In genomic region chr9:22438826-22439225, GRCm38 (mm10) we compare ENCODE assay signal across 35 mouse cellular contexts. TPM values are rescaled to one million over a fixed set of nuclear protein-coding genes. Genes with fewer than 3 reads are reported as not detected.
DNase-seq lines count a peak whose midpoint lies in the region; ATAC-seq and TF ChIP-seq lines count a peak whose summit lies in the region.
"Had no signal": no experiment of that assay in that cellular context is flagged by ENCODE, and none has a peak within 500 bp of the region (broad histone marks: within the 10 kb centered on the region; RNA-seq: fewer than 3 reads in every experiment).

No protein-coding gene starts in this region.

- no peaks in the 10 kb centered on the region for H3K4me1 ChIP-seq in kidney, postnatal 0 days (replicated peaks; ENCODE audit: insufficient read depth, low read length)
- no peaks in the 10 kb centered on the region for H3K4me1 ChIP-seq in liver, postnatal 0 days (ENCODE audit: insufficient read depth)
- no peaks in the 10 kb centered on the region for H3K4me1 ChIP-seq in CH12.LX (ENCODE audit: control insufficient read depth in 1 of 2, insufficient read depth in 2 of 2)
- no peaks in the 10 kb centered on the region for H3K4me1 ChIP-seq in stomach, postnatal 0 days (replicated peaks; ENCODE audit: control insufficient read depth, insufficient read depth)
- H3K4me1 ChIP-seq in forebrain, embryonic 16.5 days (replicated peaks; ENCODE audit: control insufficient read depth, insufficient read depth, low read length) = no peaks in the 10 kb centered on the region
- H3K4me1 ChIP-seq: embryonic facial prominence, embryonic 13.5 days; forebrain, embryonic 12.5 days; forebrain, embryonic 15.5 days; hindbrain, embryonic 10.5 days; hindbrain, embryonic 13.5 days had no signal

- H3K9me3 ChIP-seq in kidney, postnatal 0 days (replicated peaks; ENCODE audit: low read length) = no peaks in the 10 kb centered on the region
- H3K9me3 ChIP-seq in liver, postnatal 0 days (ENCODE audit: low read length) = no peaks in the 10 kb centered on the region
- H3K9me3 ChIP-seq in CH12.LX (replicated peaks; ENCODE audit: low read length) = no peaks in the 10 kb centered on the region
- no peaks in the 10 kb centered on the region for H3K9me3 ChIP-seq in stomach, postnatal 0 days (ENCODE audit: control insufficient read depth, low read length)
- no peaks in the 10 kb centered on the region for H3K9me3 ChIP-seq in forebrain, embryonic 16.5 days (ENCODE audit: control insufficient read depth, low read length)
- H3K9me3 ChIP-seq: embryonic facial prominence, embryonic 10.5 days; embryonic facial prominence, embryonic 13.5 days; forebrain, embryonic 12.5 days; forebrain, embryonic 15.5 days; hindbrain, embryonic 13.5 days had no signal

- no peaks in the 10 kb centered on the region for H3K27me3 ChIP-seq in kidney, postnatal 0 days (ENCODE audit: insufficient read depth, low read length)
- H3K27me3 ChIP-seq in liver, postnatal 0 days (ENCODE audit: insufficient read depth, low read length) = no peaks in the 10 kb centered on the region
- no peaks in the 10 kb centered on the region for H3K27me3 ChIP-seq in CH12.LX (replicated peaks)
- no peaks in the 10 kb centered on the region for H3K27me3 ChIP-seq in stomach, postnatal 0 days (ENCODE audit: control insufficient read depth, insufficient read depth, low read length)
- no peaks in the 10 kb centered on the region for H3K27me3 ChIP-seq in forebrain, embryonic 16.5 days (replicated peaks; ENCODE audit: control insufficient read depth, insufficient read depth, low read length)
- H3K27me3 ChIP-seq: embryonic facial prominence, embryonic 13.5 days; forebrain, embryonic 12.5 days; forebrain, embryonic 15.5 days; hindbrain, embryonic 13.5 days had no signal

- dilution Hi-C loops in CH12.LX (cut with MboI; ENCODE audit: extremely low pct_ligation_motif_present, extremely low pct_unique_long_range_greater_than_20kb, low sequenced_read_pairs) = no loop called here

- peak; percentile 23 for TF ChIP-seq RAD21 in CH12.LX (IDR thresholded peaks at IDR 0.05; ENCODE audit: low read depth, low read length)

- no peak for TF ChIP-seq EP300 in liver, postnatal 0 days (IDR thresholded peaks at IDR 0.05; ENCODE audit: low read depth)
- TF ChIP-seq EP300 in CH12.LX (IDR thresholded peaks at IDR 0.05; ENCODE audit: low read length) = no peak
- no peak for TF ChIP-seq EP300 in stomach, postnatal 0 days (optimal IDR thresholded peaks at IDR 0.05)

- H3K27ac ChIP-seq in kidney, postnatal 0 days = no peak overlapping the region
- no peak overlapping the region for H3K27ac ChIP-seq in liver, postnatal 0 days (ENCODE audit: low read depth)
- H3K27ac ChIP-seq in CH12.LX (ENCODE audit: insufficient read depth, low read depth) = no peak overlapping the region
- no peak overlapping the region for H3K27ac ChIP-seq in stomach, postnatal 0 days (replicated peaks)
- H3K27ac ChIP-seq in forebrain, embryonic 16.5 days (ENCODE audit: low read length) = no peak overlapping the region
- H3K27ac ChIP-seq: embryonic facial prominence, embryonic 10.5 days; embryonic facial prominence, embryonic 13.5 days; forebrain, embryonic 12.5 days; forebrain, embryonic 15.5 days; hindbrain, embryonic 10.5 days; hindbrain, embryonic 13.5 days had no signal

- WGBS in kidney, postnatal 0 days = 82% methylated on average over 1 of the region's 1 CpGs
- WGBS in liver, postnatal 0 days (ENCODE audit: insufficient replicate concordance) = 54% methylated on average over 1 of the region's 1 CpGs
- 63% methylated on average over 1 of the region's 1 CpGs for WGBS in stomach, postnatal 0 days
- 74% methylated on average over 1 of the region's 1 CpGs for WGBS in forebrain, embryonic 16.5 days

- no peaks in the 10 kb centered on the region for H3K79me2 ChIP-seq in CH12.LX (replicated peaks; ENCODE audit: control insufficient read depth, extremely low read depth, insufficient read depth, poor library complexity, severe bottlenecking)

- peak; percentile 19; the same call in 1 of the 2 replicates for TF ChIP-seq CTCF in kidney, postnatal 0 days (IDR thresholded peaks at IDR 0.05; ENCODE audit: low read depth)
- peak; percentile 25; the same call in 1 of the 2 replicates for TF ChIP-seq CTCF in liver, postnatal 0 days (IDR thresholded peaks at IDR 0.05; ENCODE audit: low read depth)
- TF ChIP-seq CTCF in CH12.LX (conservative IDR thresholded peaks at IDR 0.05 in 1 of 2, IDR thresholded peaks at IDR 0.05 in 1 of 2; ENCODE audit: low read depth in 2 of 2, low read length in 2 of 2) = peak in 1 of 2 experiments; percentile 35; a peak in 2 of 4 replicates
- TF ChIP-seq CTCF in stomach, postnatal 0 days (IDR thresholded peaks at IDR 0.05; ENCODE audit: low read depth) = peak; percentile 22; the same call in 1 of the 2 replicates

- H3K4me3 ChIP-seq in kidney, postnatal 0 days (replicated peaks; ENCODE audit: low read depth, low read length) = no peak overlapping the region
- H3K4me3 ChIP-seq in liver, postnatal 0 days (ENCODE audit: low read depth, low read length) = no peak overlapping the region
- no peak overlapping the region for H3K4me3 ChIP-seq in CH12.LX (replicated peaks in 1 of 3; ENCODE audit: low read depth in 2 of 3, low read length in 2 of 3, poor library complexity in 1 of 3)
- no peak overlapping the region for H3K4me3 ChIP-seq in stomach, postnatal 0 days (ENCODE audit: low read depth, low read length)
- no peak overlapping the region for H3K4me3 ChIP-seq in forebrain, embryonic 16.5 days (replicated peaks; ENCODE audit: low read length)
- H3K4me3 ChIP-seq: embryonic facial prominence, embryonic 10.5 days; embryonic facial prominence, embryonic 13.5 days; erythroblast, embryonic 14.5 days; forebrain, embryonic 12.5 days; forebrain, embryonic 15.5 days; hindbrain, embryonic 10.5 days; hindbrain, embryonic 13.5 days had no signal

- in situ Hi-C loops in CH12.LX (cut with MboI; ENCODE audit: low pct_ligation_motif_present, low pct_unique_long_range_greater_than_20kb, low sequenced_read_pairs) = no loop called here

- DNase-seq in kidney, postnatal 0 days (ENCODE audit: low spot score) = no peak
- DNase-seq in kidney, adult 8-10 months = no peak
- DNase-seq in liver, postnatal 0 days = no peak
- DNase-seq in liver (no peak), CH12.LX (ENCODE audit: extremely low read depth) (no peak)
- no peak for DNase-seq in stomach, postnatal 0 days (ENCODE audit: low spot score)
- no peak for DNase-seq in lung, adult 18-20 months
- DNase-seq: adrenal gland, adult 8-10 months; adrenal gland, postnatal 25 days; cerebellum, adult 11-12 months; cerebellum, adult 8-10 months; cerebellum, postnatal 10 days; cerebellum, postnatal 36 days; embryo, embryonic 11 days; gastrocnemius, postnatal 14 days; heart, adult 11 months had no signal

- TF ChIP-seq POLR2A in CH12.LX (IDR thresholded peaks at IDR 0.05; ENCODE audit: low read depth, low read length) = no peak

- H3K36me3 ChIP-seq in kidney, postnatal 0 days (ENCODE audit: insufficient read depth, low read length) = no peaks in the 10 kb centered on the region
- no peaks in the 10 kb centered on the region; the same call in 1 of the 2 replicates for H3K36me3 ChIP-seq in liver, postnatal 0 days (replicated peaks; ENCODE audit: insufficient read depth, low read length)
- peaks cover 0 to 5% of the 10 kb centered on the region in 2 experiments for H3K36me3 ChIP-seq in CH12.LX (replicated peaks in 1 of 2; ENCODE audit: control insufficient read depth in 1 of 2, insufficient read depth in 1 of 2, low read length in 1 of 2)
- H3K36me3 ChIP-seq in stomach, postnatal 0 days (ENCODE audit: control insufficient read depth, insufficient read depth, low read length) = no peaks in the 10 kb centered on the region
- peaks cover 2% of the 10 kb centered on the region; the same call in 1 of the 2 replicates for H3K36me3 ChIP-seq in forebrain, embryonic 16.5 days (ENCODE audit: control insufficient read depth, insufficient read depth)

- no peak overlapping the region for H3K4me2 ChIP-seq in kidney, postnatal 0 days (ENCODE audit: low read length)
- H3K4me2 ChIP-seq in liver, postnatal 0 days (ENCODE audit: low read depth, low read length) = no peak overlapping the region
- H3K4me2 ChIP-seq in CH12.LX (ENCODE audit: insufficient read depth, low read depth, poor library complexity, severe bottlenecking) = no peak overlapping the region
- no peak overlapping the region for H3K4me2 ChIP-seq in stomach, postnatal 0 days (replicated peaks; ENCODE audit: low read depth)
- H3K4me2 ChIP-seq in forebrain, embryonic 16.5 days (ENCODE audit: low read length) = no peak overlapping the region
- H3K4me2 ChIP-seq: embryonic facial prominence, embryonic 13.5 days; forebrain, embryonic 12.5 days; forebrain, embryonic 15.5 days; heart, embryonic 11.5 days; hindbrain, embryonic 13.5 days had no signal

- no peak overlapping the region for H3K9ac ChIP-seq in kidney, postnatal 0 days (ENCODE audit: low read depth, low read length)
- no peak overlapping the region for H3K9ac ChIP-seq in liver, postnatal 0 days (replicated peaks)
- no peak overlapping the region for H3K9ac ChIP-seq in CH12.LX (ENCODE audit: insufficient read depth, low read depth)
- H3K9ac ChIP-seq in stomach, postnatal 0 days (ENCODE audit: low read length) = no peak overlapping the region
- no peak overlapping the region for H3K9ac ChIP-seq in forebrain, embryonic 16.5 days (replicated peaks; ENCODE audit: low read depth, low read length)
- H3K9ac ChIP-seq: embryonic facial prominence, embryonic 13.5 days; forebrain, embryonic 12.5 days; forebrain, embryonic 15.5 days; hindbrain, embryonic 13.5 days had no signal

- no peak for ATAC-seq in kidney, postnatal 0 days (replicated peaks; ENCODE audit: low FRiP score, low read depth)
- no peak for ATAC-seq in liver, postnatal 0 days
- no peak for ATAC-seq in stomach, postnatal 0 days (ENCODE audit: low FRiP score, low TSS enrichment)
- no peak for ATAC-seq in forebrain, embryonic 16.5 days
- ATAC-seq: activated CD4-positive, CD25-positive, alpha-beta regulatory T cell, adult 4 months; forebrain, embryonic 15.5 days; hindbrain, embryonic 16.5 days had no signal

RNA-seq across cellular contexts. Expression of gene Gm17545, which starts 15.3 kb away (rescaled TPM):
- polyA plus RNA-seq in kidney, postnatal 0 days (2015; fragmentation: Nextera tagmentation; extraction: Ambion mirVana) = not detected in 2 replicates
- not detected in 2 replicates for polyA plus RNA-seq in liver, postnatal 0 days (2015; fragmentation: Nextera tagmentation; extraction: Ambion mirVana)
- total RNA-seq in CH12.LX (2012; rRNA removed) (not detected in 2 replicates), CH12.LX (2014; rRNA removed) (not detected in 2 replicates)
- polyA plus RNA-seq in CH12.LX (2012; ENCODE audit: insufficient read length, low read depth) = not detected in 2 replicates
- not detected in 2 replicates for polyA plus RNA-seq in stomach, postnatal 0 days (2015; fragmentation: Nextera tagmentation; extraction: Ambion mirVana)
- not detected in 2 replicates for polyA plus RNA-seq in forebrain, embryonic 16.5 days (2015; fragmentation: Nextera tagmentation; extraction: Ambion mirVana)
- total RNA-seq: adrenal gland, adult 8-10 months; adrenal gland, postnatal 25 days; gastrocnemius, adult 18-20 months; gastrocnemius, postnatal 14 days; gastrocnemius, postnatal 4 days; heart, adult 8-10 months; heart, postnatal 25 days had no signal
- polyA plus RNA-seq: activated CD4-positive, CD25-positive, alpha-beta regulatory T cell, adult 4 months; brain, embryonic 14.5 days; cortical plate, adult 2 months; embryonic facial prominence, embryonic 10.5 days; embryonic facial prominence, embryonic 13.5 days; erythroblast, embryonic 14.5 days; forebrain, embryonic 12.5 days; forebrain, embryonic 15.5 days; heart, embryonic 11.5 days; heart, embryonic 14.5 days; heart, postnatal 0 days; hindbrain, embryonic 10.5 days; hindbrain, embryonic 13.5 days; hindbrain, embryonic 16.5 days had no signal

RNA-seq across cellular contexts. Expression of gene 9530077C05Rik, which starts 27.5 kb away (rescaled TPM):
- 2.1 and 2.9 TPM in 2 replicates for polyA plus RNA-seq in kidney, postnatal 0 days (2015; fragmentation: Nextera tagmentation; extraction: Ambion mirVana)
- polyA plus RNA-seq in liver, postnatal 0 days (2015; fragmentation: Nextera tagmentation; extraction: Ambion mirVana) = 1.2 and 1.6 TPM in 2 replicates
- total RNA-seq in CH12.LX (2012; rRNA removed) = 0.46 and 0.93 TPM in 2 replicates
- total RNA-seq in CH12.LX (2014; rRNA removed) = 0.71 and 0.78 TPM in 2 replicates
- polyA plus RNA-seq in CH12.LX (2012; ENCODE audit: insufficient read length, low read depth) = 0.27 and 1.4 TPM in 2 replicates
- 2.2 and 2.8 TPM in 2 replicates for polyA plus RNA-seq in stomach, postnatal 0 days (2015; fragmentation: Nextera tagmentation; extraction: Ambion mirVana)
- polyA plus RNA-seq in forebrain, embryonic 16.5 days (2015; fragmentation: Nextera tagmentation; extraction: Ambion mirVana) = 11.3 and 12.5 TPM in 2 replicates

RNA-seq across cellular contexts. Expression of gene Rp9, which starts 30.7 kb away (rescaled TPM):
- 76.7 and 82.6 TPM in 2 replicates for polyA plus RNA-seq in kidney, postnatal 0 days (2015; fragmentation: Nextera tagmentation; extraction: Ambion mirVana)
- 42.2 and 47.9 TPM in 2 replicates for polyA plus RNA-seq in liver, postnatal 0 days (2015; fragmentation: Nextera tagmentation; extraction: Ambion mirVana)
- total RNA-seq in CH12.LX (2012; rRNA removed) = 75.5 and 86.9 TPM in 2 replicates
- 64.2 and 82.1 TPM in 2 replicates for total RNA-seq in CH12.LX (2014; rRNA removed)
- polyA plus RNA-seq in CH12.LX (2012; ENCODE audit: insufficient read length, low read depth) = 75.9 and 85.0 TPM in 2 replicates
- 62.1 and 65.0 TPM in 2 replicates for polyA plus RNA-seq in stomach, postnatal 0 days (2015; fragmentation: Nextera tagmentation; extraction: Ambion mirVana)
- polyA plus RNA-seq in forebrain, embryonic 16.5 days (2015; fragmentation: Nextera tagmentation; extraction: Ambion mirVana) = 63.1 and 66.0 TPM in 2 replicates

RNA-seq across cellular contexts. Expression of gene Bbs9, which starts 36.7 kb away (rescaled TPM):
- 10.0 and 10.1 TPM in 2 replicates for polyA plus RNA-seq in kidney, postnatal 0 days (2015; fragmentation: Nextera tagmentation; extraction: Ambion mirVana)
- 1.6 and 1.8 TPM in 2 replicates for polyA plus RNA-seq in liver, postnatal 0 days (2015; fragmentation: Nextera tagmentation; extraction: Ambion mirVana)
- 8.1 and 9.1 TPM in 2 replicates for total RNA-seq in CH12.LX (2012; rRNA removed)
- 7.8 and 8.5 TPM in 2 replicates for total RNA-seq in CH12.LX (2014; rRNA removed)
- 6.9 and 8.5 TPM in 2 replicates for polyA plus RNA-seq in CH12.LX (2012; ENCODE audit: insufficient read length, low read depth)
- polyA plus RNA-seq in stomach, postnatal 0 days (2015; fragmentation: Nextera tagmentation; extraction: Ambion mirVana) = 4.0 and 5.8 TPM in 2 replicates
- 17.8 and 20.2 TPM in 2 replicates for polyA plus RNA-seq in forebrain, embryonic 16.5 days (2015; fragmentation: Nextera tagmentation; extraction: Ambion mirVana)
- polyA plus RNA-seq: erythroblast, embryonic 14.5 days had no signal

RNA-seq across cellular contexts. Expression of gene Anln, which starts 49.8 kb away (rescaled TPM):
- polyA plus RNA-seq in kidney, postnatal 0 days (2015; fragmentation: Nextera tagmentation; extraction: Ambion mirVana) = 15.3 and 17.7 TPM in 2 replicates
- polyA plus RNA-seq in liver, postnatal 0 days (2015; fragmentation: Nextera tagmentation; extraction: Ambion mirVana) = 6.9 and 7.2 TPM in 2 replicates
- total RNA-seq in CH12.LX (2012; rRNA removed) (12.2 and 14.6 TPM in 2 replicates), CH12.LX (2014; rRNA removed) (15.7 and 16.2 TPM in 2 replicates)
- polyA plus RNA-seq in CH12.LX (2012; ENCODE audit: insufficient read length, low read depth) = 12.3 and 14.9 TPM in 2 replicates
- 13.3 and 15.7 TPM in 2 replicates for polyA plus RNA-seq in stomach, postnatal 0 days (2015; fragmentation: Nextera tagmentation; extraction: Ambion mirVana)
- polyA plus RNA-seq in forebrain, embryonic 16.5 days (2015; fragmentation: Nextera tagmentation; extraction: Ambion mirVana) = 10.6 and 14.3 TPM in 2 replicates
